ENCODE assay signal across 33 mouse cellular contexts in genomic region chrX:130557251-130557650, GRCm38 (mm10).
"Had no signal": no experiment of that assay in that cellular context is flagged by ENCODE, and none has a peak within 500 bp of the region (broad histone marks: within the 10 kb centered on the region; RNA-seq: fewer than 3 reads in every experiment).

No protein-coding gene starts in this region.

- ATAC-seq: hindbrain, embryonic 16.5 days; hindbrain, postnatal 0 days; inflammation-experienced regulatory T-cells, adult 6 months; intestine, embryonic 15.5 days; intestine, embryonic 16.5 days had no signal

- H3K9me3 ChIP-seq: heart, embryonic 10.5 days; heart, embryonic 12.5 days; heart, embryonic 13.5 days; heart, embryonic 15.5 days; hindbrain, embryonic 10.5 days; hindbrain, embryonic 12.5 days; hindbrain, embryonic 13.5 days; hindbrain, embryonic 15.5 days; intestine, embryonic 15.5 days; kidney, embryonic 15.5 days had no signal

- H3K27me3 ChIP-seq: heart, embryonic 12.5 days; heart, embryonic 13.5 days; heart, embryonic 15.5 days; hindbrain, embryonic 12.5 days; hindbrain, embryonic 13.5 days; hindbrain, embryonic 15.5 days; intestine, embryonic 15.5 days; kidney, embryonic 15.5 days had no signal

- H3K36me3 ChIP-seq: heart, embryonic 10.5 days; heart, embryonic 12.5 days; heart, embryonic 13.5 days; heart, embryonic 15.5 days; hindbrain, embryonic 10.5 days; hindbrain, embryonic 12.5 days; hindbrain, embryonic 13.5 days; hindbrain, embryonic 15.5 days; intestine, embryonic 15.5 days; kidney, embryonic 15.5 days had no signal

- H3K9ac ChIP-seq: heart, embryonic 12.5 days; heart, embryonic 13.5 days; heart, embryonic 15.5 days; hindbrain, embryonic 12.5 days; hindbrain, embryonic 13.5 days; hindbrain, embryonic 14.5 days; hindbrain, embryonic 15.5 days; intestine, embryonic 15.5 days; kidney, embryonic 15.5 days had no signal

- H3K4me3 ChIP-seq: heart, embryonic 10.5 days; heart, embryonic 12.5 days; heart, embryonic 13.5 days; heart, embryonic 15.5 days; hindbrain, embryonic 10.5 days; hindbrain, embryonic 12.5 days; hindbrain, embryonic 13.5 days; hindbrain, embryonic 15.5 days; intestine, embryonic 15.5 days; kidney, embryonic 15.5 days had no signal

- DNase-seq: heart, postnatal 10 days; heart, postnatal 14 days; heart, postnatal 36 days; heart, postnatal 4 days; kidney, adult 11 months; kidney, adult 18-20 months; kidney, adult 2 months; kidney, adult 8-10 months; kidney, adult 9 months; kidney, postnatal 10 days; kidney, postnatal 14 days; kidney, postnatal 25 days; kidney, postnatal 36 days; kidney, postnatal 4 days; layer of hippocampus, adult 9-11 months; layer of hippocampus, postnatal 36 days had no signal

- H3K4me2 ChIP-seq: heart, embryonic 11.5 days; heart, embryonic 12.5 days; heart, embryonic 13.5 days; heart, embryonic 15.5 days; hindbrain, embryonic 12.5 days; hindbrain, embryonic 13.5 days; hindbrain, embryonic 14.5 days; hindbrain, embryonic 15.5 days; intestine, embryonic 15.5 days; kidney, embryonic 15.5 days had no signal

- H3K27ac ChIP-seq: heart, embryonic 10.5 days; heart, embryonic 13.5 days; heart, embryonic 15.5 days; hindbrain, embryonic 10.5 days; hindbrain, embryonic 12.5 days; hindbrain, embryonic 13.5 days; hindbrain, embryonic 14.5 days; hindbrain, embryonic 15.5 days; hindbrain, postnatal 0 days; intestine, embryonic 15.5 days; kidney, embryonic 15.5 days; kidney, postnatal 0 days had no signal

- H3K4me1 ChIP-seq: heart, embryonic 10.5 days; heart, embryonic 12.5 days; heart, embryonic 13.5 days; heart, embryonic 15.5 days; hindbrain, embryonic 10.5 days; hindbrain, embryonic 12.5 days; hindbrain, embryonic 13.5 days; hindbrain, embryonic 15.5 days; intestine, embryonic 15.5 days; kidney, embryonic 15.5 days had no signal
